Mouse (Mus musculus) bone marrow macrophage, adult 2 months (primary cell): ENCODE data around the gene Cobll1. TPM values are rescaled to one million over a fixed set of nuclear protein-coding genes. Genes with fewer than 3 reads are reported as not detected.
"Not testable (repeated sequence)": the region's sequence is repeated elsewhere in the genome, so short reads cannot be mapped to it uniquely, and the experiment has no call there.

Source experiments
- H3K27ac ChIP-seq: 2 replicates; pipeline ENCODE4 v1.5.1; 2012; ENCODE audit warnings: low read depth, low read length; ENCODE audit not compliant: insufficient read depth
- H3K4me1 ChIP-seq: 2 replicates; pipeline ENCODE4 v1.6.1; 2012; ENCODE audit warnings: low read length; ENCODE audit not compliant: control insufficient read depth, insufficient read depth
- H3K4me3 ChIP-seq: 2 replicates; pipeline ENCODE4 v1.5.1; 2012; ENCODE audit warnings: mild to moderate bottlenecking, low read length, moderate library complexity; ENCODE audit not compliant: insufficient read depth
- CTCF ChIP-seq: IDR thresholded peaks from 2 replicates; pipeline ENCODE4 v1.5.1; 2012; ENCODE audit warnings: low read depth, mild to moderate bottlenecking, low read length, moderate library complexity
- POLR2A ChIP-seq: IDR thresholded peaks from 2 replicates; pipeline ENCODE4 v1.6.1; 2012; ENCODE audit warnings: mild to moderate bottlenecking, low read depth, low read length, borderline replicate concordance
- polyA plus RNA-seq: library from polyadenylated mRNA; stranded (reverse); fragments of >200 nt; gene quantifications from 2 replicates; pipeline ENCODE4 v1.2.4, GENCODE M21; 2012; ENCODE audit not compliant: missing spikeins, insufficient read depth, insufficient read length

The Cobll1 gene
- polyA plus RNA-seq, 1 experiment = 0.60 TPM

GRCm38 (mm10) chr2:65262251-65262650 lies 23.0 kb upstream of the Cobll1 start:
- Histone ChIP-seq H3K27ac (no peak overlapping the region), H3K4me3 (no peak overlapping the region), H3K4me1 (no peaks in the 10 kb centered on the region)
- no peak for TF ChIP-seq CTCF
- TF ChIP-seq POLR2A = no peak

- not testable (repeated sequence) for H3K27ac ChIP-seq, H3K4me3 ChIP-seq, H3K4me1 ChIP-seq
Observed at GRCm38 (mm10) chr2:65260828-65261227, 21.6 kb upstream of the Cobll1 start.

- Histone ChIP-seq H3K27ac (no peak overlapping the region), H3K4me1 (no peaks in the 10 kb centered on the region), H3K4me3 (no peak overlapping the region)
- TF ChIP-seq POLR2A (no peak), CTCF (no peak)
Observed at GRCm38 (mm10) chr2:65260400-65260799, 21.2 kb upstream of the Cobll1 start.

- Histone ChIP-seq H3K27ac (no peak overlapping the region), H3K4me1 (no peaks in the 10 kb centered on the region), H3K4me3 (no peak overlapping the region)
- TF ChIP-seq CTCF = no peak
- TF ChIP-seq POLR2A = no peak
Observed at GRCm38 (mm10) chr2:65257446-65257845, 18.2 kb upstream of the Cobll1 start.

- TF ChIP-seq CTCF = no peak
- no peak for TF ChIP-seq POLR2A
- Histone ChIP-seq H3K4me3 (no peak overlapping the region), H3K4me1 (no peaks in the 10 kb centered on the region), H3K27ac (no peak overlapping the region)
Observed at GRCm38 (mm10) chr2:65256494-65257254, 17.5 kb upstream of the Cobll1 start.

- Histone ChIP-seq H3K27ac (no peak overlapping the region), H3K4me3 (no peak overlapping the region), H3K4me1 (no peaks in the 10 kb centered on the region)
- TF ChIP-seq POLR2A (no peak), CTCF (no peak)
Observed at GRCm38 (mm10) chr2:65250589-65251104, 11.4 kb upstream of the Cobll1 start.

- H3K27ac ChIP-seq = no peak overlapping the region
- TF ChIP-seq CTCF (no peak), POLR2A (no peak)
- H3K4me1 ChIP-seq = no peaks in the 10 kb centered on the region
- H3K4me3 ChIP-seq = no peak overlapping the region
Observed at GRCm38 (mm10) chr2:65249575-65249974, 10.4 kb upstream of the Cobll1 start.

- Histone ChIP-seq H3K4me1 (no peaks in the 10 kb centered on the region), H3K4me3 (no peak overlapping the region), H3K27ac (no peak overlapping the region)
- TF ChIP-seq POLR2A = no peak
- TF ChIP-seq CTCF = no peak
Observed at GRCm38 (mm10) chr2:65240173-65240745, 1.1 kb upstream of the Cobll1 start.

GRCm38 (mm10) chr2:65238171-65238963 lies 836 bp downstream of the Cobll1 start:
- no peak overlapping the region for H3K27ac ChIP-seq
- peak overlapping the region; percentile 43 for H3K4me3 ChIP-seq
- no peaks in the 10 kb centered on the region for H3K4me1 ChIP-seq
- TF ChIP-seq CTCF = no peak
- TF ChIP-seq POLR2A = no peak
